Mouse (Mus musculus) heart, adult 2 months (tissue): Measurements from ENCODE around the gene Olfr1392.
"Not testable (repeated sequence)": the region's sequence is repeated elsewhere in the genome, so short reads cannot be mapped to it uniquely, and the experiment has no call there.

ENCODE experiments used
- CTCF ChIP-seq: fragments of 200-600 bp; IDR thresholded peaks from 2 replicates; pipeline ENCODE4 v1.8.1; 2022; ENCODE audit warnings: antibody characterized with exemption, mild to moderate bottlenecking, moderate library complexity
- EP300 ChIP-seq: fragments of 200-500 bp; IDR thresholded peaks from 2 replicates; pipeline ENCODE4 v1.6.1; 2011; ENCODE audit warnings: low read depth, low read length, control low read depth; ENCODE audit not compliant: insufficient read depth
- POLR2A ChIP-seq: fragments of 200-500 bp; IDR thresholded peaks from 2 replicates; pipeline ENCODE4 v1.6.1; 2011; ENCODE audit warnings: mild to moderate bottlenecking, low read depth, low read length, control low read depth; ENCODE audit not compliant: insufficient read depth

- not testable (repeated sequence) for TF ChIP-seq POLR2A, CTCF, EP300
Observed at GRCm38 (mm10) chr11:49308547-49308946, 23.5 kb downstream of the Olfr1392 start.
